Mouse (Mus musculus): ENCODE data around the gene Extl1.

The Extl1 gene

DNA sequence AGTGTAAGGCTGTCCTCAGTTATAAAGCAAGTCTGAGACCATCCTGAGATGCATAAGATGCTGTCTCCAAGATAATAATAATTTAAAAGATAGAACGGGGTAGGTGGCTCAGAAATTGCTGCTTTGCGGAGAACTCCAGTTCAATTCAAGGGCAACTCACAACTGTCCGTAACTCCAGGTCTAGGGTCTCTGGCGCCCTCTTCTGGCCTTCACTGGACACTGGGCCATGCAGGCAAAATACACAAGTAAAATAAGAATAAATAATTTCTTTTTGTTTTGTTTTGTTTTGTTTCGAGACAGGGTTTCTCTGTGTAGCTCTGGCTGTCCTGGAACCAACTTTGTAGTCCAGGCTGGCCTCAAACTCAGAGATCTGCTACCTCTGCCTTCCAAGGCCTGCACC, 4.7 kb upstream of the Extl1 start:
- DNase-seq = peak; percentile 84

DNA sequence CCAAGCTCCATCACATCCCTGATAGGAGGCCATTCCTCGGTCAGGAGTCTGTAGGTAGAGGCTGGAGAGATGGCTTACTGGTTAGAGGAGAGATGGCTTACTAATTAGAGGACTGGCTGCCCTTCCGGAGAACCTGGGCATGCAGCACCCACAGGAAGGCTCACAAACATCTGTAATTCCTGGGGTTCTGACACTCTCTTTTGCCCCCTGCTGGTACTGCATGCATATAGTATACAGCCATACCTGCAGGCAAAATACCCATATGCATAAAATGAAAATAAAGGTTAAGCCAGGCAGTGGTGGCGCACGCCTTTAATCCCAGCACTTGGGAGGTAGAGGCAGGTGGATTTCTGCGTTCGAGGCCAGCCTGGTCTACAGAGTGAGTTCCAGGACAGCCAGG, 3.6 kb upstream of the Extl1 start:
- DNase-seq = peak; percentile 24

DNA sequence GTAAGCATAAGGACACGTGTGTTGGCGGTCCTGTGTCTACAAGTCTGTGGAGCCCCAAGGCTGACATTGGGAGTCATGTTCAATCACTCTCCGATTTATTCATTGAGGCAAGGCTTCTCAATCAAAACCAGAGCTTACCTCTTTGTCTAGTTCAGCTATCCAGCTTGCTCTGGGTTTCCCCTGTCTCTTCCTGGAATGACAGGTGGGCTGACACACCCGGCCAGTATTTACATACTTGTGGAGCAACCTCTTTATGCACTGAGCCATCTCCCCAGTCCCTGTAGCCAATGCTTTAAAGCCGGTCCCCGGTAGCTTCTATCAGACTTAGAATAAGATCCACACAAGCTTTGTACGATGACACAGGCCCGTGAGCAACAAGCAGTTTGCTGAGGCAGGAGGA, 4.1 kb downstream of the Extl1 start:
- DNase-seq = no peak

- DNase-seq = no peak
These were observed 5.5 kb downstream of the Extl1 start for GRCm38 (mm10) chr4:134378089-134378615.

- DNase-seq = no peak
These were observed 9.3 kb downstream of the Extl1 start for GRCm38 (mm10) chr4:134374306-134374705.

GRCm38 (mm10) chr4:134373295-134373694, 10.4 kb downstream of the Extl1 start:
- DNase-seq = no peak

GRCm38 (mm10) chr4:134372294-134372747, 11.3 kb downstream of the Extl1 start:
- DNase-seq = peak; percentile 81

DNA sequence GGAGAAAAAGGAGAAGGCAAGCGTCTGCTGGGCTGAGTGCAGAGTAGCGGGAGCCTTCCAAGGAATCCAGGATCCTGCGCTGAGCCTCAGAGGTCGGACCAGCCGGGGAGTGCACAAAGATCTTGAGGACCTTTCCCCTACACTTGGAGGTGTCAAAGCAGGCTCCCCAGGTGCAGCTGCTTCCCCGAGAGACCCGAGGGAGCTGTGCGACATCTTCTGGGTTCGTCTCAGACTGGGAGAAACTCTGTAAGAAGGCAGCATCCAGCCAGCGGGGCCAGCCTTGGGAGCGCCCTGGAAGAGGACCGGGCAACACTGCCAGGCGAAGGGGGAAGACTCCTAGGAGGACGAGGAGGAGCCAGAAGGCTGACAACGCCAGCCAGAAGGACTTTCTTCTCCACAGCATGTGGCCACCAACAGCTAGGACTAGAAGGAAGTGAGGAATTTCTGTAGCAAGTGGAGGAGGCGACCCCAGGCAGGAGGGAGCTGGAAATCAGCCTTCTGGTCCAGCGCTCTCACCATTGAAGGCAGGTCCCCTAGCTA, 12.3 kb downstream of the Extl1 start:
- DNase-seq = no peak

DNA sequence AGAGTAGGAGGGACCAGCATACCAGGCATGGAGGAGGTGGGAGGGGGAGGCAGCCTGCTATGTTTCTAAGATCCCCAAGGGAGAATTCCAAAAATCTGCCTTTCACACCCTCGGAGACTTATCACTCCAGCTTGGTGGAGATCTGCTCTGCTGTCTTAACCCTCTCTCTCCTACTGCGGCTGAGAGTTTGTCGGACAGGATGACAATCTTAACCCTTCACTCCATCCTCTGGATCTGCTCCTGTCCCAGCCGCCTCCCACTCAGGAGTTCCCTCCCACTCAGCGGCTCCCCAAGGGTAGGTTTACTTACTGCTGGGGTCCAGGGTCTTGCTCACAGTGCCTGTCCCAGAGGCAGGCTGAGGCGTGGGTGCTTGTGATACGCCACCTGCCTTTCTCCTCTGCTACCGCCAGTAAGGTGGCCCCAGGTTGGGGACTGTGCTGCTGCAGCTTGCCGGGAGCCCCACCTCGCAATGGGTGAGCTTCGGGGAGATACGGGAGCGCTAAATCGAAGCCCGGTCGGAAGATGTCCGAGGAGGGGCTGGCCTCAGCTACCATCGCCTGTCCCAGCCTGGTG, 12.9 kb downstream of the Extl1 start:
- no peak for DNase-seq

DNA sequence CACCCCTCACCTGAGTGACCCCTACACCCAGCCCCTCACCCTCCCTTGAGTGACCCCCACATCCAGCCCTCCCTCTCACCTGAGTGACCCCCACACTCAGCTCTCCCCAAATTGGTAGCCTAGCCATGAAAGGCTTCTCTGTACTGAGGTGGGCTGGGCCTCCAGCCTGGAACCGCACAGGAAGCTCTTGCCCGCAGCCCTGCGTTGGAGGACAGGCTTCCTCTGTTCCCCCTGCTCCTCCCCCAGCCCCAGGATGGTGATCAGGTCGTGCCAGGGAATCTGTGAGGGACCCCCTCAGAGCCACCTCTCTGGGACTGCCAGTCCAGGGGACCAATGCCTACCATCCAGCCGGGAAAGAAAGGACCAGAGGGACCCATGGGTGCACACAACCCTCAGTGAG, 18.4 kb downstream of the Extl1 start:
- no peak for DNase-seq

- no peak for DNase-seq
These were observed 21.1 kb downstream of the Extl1 start for GRCm38 (mm10) chr4:134362586-134362985.

DNA sequence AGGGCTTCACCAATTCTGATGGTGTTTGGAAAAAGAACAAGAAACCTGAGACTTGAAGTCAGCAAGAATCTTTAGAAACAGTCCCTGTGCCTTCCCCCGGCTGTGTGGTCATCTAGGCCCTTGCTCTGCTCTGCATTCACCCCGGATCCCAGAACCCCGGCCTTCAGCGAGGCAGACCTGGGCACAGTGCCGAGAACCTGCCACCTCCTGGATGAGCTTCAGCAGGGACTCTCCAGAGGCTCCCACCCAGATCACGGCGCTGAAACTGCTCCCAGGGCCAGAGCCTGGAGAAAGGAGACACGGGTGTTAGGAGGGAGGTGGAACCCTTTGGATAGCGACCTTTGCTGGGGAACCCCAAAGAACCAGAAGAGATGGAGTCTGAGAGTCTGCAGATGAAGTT, 21.5 kb downstream of the Extl1 start:
- no peak for DNase-seq

GRCm38 (mm10) chr4:134361215-134361614, 22.4 kb downstream of the Extl1 start:
- no peak for DNase-seq

DNA sequence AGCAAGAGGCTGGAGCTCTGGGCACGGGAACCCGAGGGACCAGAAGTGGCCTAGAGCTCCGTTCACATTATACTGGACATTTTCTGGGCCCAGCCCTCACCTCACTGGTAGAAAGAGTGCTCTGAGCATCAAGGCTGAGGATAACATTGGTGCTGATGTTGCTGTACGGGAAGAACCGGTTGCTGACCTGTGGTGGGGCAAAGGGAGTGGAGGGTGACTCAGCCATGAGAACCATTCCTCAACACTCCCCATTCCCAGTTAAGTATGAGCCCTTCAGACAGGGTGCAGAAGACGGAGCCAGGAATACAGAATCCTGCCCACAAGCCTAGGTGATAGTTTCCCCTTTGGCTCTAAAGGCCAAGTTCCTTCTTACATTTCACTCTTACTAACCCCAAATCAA, 24.0 kb downstream of the Extl1 start:
- DNase-seq = no peak

DNA sequence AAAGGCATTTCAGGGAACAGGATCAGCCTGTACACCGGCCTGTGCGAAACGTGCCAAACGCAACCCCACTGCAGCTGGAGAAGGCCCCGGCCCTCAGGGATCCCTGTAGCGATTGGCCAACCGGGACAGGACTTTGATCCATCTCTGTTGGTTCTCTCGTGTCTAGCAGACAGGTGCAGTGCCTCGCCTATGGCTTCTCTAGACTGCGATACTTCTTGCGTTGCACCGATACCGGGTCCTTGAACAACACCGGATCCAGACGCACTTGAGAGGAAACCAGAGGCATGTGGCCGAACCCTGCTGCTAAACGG, 26.2 kb downstream of the Extl1 start:
- no peak for DNase-seq

DNA sequence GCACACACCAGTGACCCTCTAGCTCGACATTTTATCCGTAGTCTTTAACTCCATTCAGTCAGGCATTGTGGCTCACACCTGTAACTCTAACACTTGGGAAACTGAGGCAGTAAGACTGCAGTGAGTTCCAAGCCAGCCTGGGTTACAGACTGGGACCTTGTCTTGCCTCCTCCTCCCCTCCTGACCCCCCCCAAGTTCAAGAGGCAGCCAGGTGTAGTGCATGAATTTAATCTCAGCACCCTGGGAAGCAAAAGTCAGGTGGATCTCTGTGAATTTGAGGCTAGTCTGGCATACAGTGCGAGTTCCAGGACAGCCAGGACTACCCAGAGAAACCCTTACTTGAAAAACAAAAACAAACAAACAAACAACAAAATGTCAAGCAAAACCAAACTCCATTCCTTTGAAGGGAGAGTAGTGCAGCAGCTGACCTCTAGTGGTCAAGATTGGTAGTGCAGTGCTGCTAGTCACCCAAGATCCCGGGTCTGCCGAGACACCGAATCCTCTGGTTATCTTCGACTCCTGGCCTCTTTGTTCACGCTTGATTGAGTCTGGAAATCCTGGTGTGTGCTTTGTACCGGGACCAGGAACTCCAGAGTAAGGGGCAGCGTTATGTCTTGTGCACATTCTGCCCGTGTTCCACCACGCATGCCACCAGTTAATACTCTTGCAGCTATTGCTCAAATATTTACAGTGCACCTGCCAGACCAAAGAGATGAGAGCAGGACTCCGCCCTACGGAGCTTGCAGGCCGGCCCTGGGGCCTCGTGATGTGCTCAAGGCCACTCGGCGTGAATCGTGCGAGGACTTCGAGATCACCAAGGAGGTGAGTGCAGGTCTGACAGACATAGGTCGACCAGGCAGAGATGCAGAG, 26.8 kb downstream of the Extl1 start:
- peak; percentile 85 for DNase-seq

- DNase-seq = peak; percentile 65
These were observed 27.7 kb downstream of the Extl1 start for GRCm38 (mm10) chr4:134355841-134356452.

GRCm38 (mm10) chr4:134353527-134354409, 29.9 kb downstream of the Extl1 start:
- DNase-seq = no peak

DNA sequence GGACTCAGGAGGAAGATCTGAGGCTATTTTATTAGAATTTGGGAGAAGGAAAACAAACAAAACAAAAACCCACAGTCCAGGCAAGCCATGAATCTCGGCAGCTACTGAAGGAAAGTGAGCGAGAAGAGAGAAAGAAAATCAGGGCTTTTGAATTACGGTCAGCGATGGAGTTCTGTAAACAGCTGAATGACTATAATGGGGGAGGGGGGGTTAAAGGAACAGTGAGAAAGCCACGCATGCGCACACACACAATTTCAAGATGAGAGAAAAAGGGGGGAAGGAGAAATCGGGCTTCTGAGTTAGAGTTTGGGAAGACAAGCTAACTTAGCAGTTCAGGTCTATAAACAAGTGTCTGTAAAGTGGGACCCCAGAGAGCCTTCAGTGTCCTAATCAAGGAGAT, 30.7 kb downstream of the Extl1 start:
- DNase-seq = no peak

DNA sequence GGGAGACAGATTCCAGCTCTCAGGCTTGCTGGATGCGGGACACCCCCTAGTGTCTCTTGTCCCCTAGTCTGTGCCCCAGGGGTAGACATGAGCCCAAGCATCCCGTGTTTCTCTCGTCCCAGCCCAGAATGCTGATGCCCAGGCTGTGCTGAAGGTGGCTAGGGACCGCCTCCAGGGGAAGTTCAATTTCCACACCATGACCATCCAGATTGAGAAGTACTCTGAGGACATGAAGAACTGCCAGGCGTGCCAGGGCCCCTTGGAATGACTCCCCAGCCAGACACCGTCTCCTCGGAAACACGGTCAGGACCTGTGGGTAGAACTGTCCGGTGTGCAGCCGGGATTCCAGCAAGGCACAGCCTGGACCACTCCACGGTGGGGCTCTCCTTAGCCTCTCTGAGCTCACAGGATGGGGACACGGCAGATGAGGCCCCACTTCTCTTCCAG, 31.4 kb downstream of the Extl1 start:
- DNase-seq = no peak

GRCm38 (mm10) chr4:134351329-134352260, 32.1 kb downstream of the Extl1 start:
- no peak for DNase-seq
